Mouse (Mus musculus) megakaryocyte progenitor cell, adult 5-6 weeks (primary cell): Measurements from ENCODE around the gene Mmp9. TPM values are rescaled to one million over a fixed set of nuclear protein-coding genes. Genes with fewer than 3 reads are reported as not detected.

ENCODE experiments used
- ATAC-seq: replicated peaks from 2 replicates; pipeline ENCODE4 v1.8.0; 2016; ENCODE audit warnings: mild to moderate bottlenecking, moderate TSS enrichment, inconsistent platforms; ENCODE audit not compliant: poor library complexity
- total RNA-seq, 2 experiments: library from RNA; stranded (forward) in 1 of 2; stranded (reverse) in 1 of 2; fragments of 157-497, 149-512 nt in 1 of 2; fragments of 200-1000 nt in 1 of 2; gene quantifications; 2 replicates each; pipeline versions ENCODE4 v1.2.3 to v1.2.4; 2015 to 2017

Gene Mmp9
- total RNA-seq, 2 experiments from 2014 or later = 11.8 to 14.2 TPM

- no peak for ATAC-seq
Observed at GRCm38 (mm10) chr2:164986371-164987027, 45.9 kb downstream of the Mmp9 start.

GRCm38 (mm10) chr2:164988777-164989176, 48.2 kb downstream of the Mmp9 start:
- ATAC-seq = no peak

GRCm38 (mm10) chr2:164991111-164991510, 50.5 kb downstream of the Mmp9 start:
- no peak for ATAC-seq

GRCm38 (mm10) chr2:164991808-164992207, 51.2 kb downstream of the Mmp9 start:
- peak; percentile 77 for ATAC-seq

GRCm38 (mm10) chr2:164994156-164994555, 53.6 kb downstream of the Mmp9 start:
- no peak for ATAC-seq

GRCm38 (mm10) chr2:164994659-164995428, 54.3 kb downstream of the Mmp9 start:
- ATAC-seq = no peak

- no peak for ATAC-seq
Observed at GRCm38 (mm10) chr2:164995976-164996375, 55.4 kb downstream of the Mmp9 start.

GRCm38 (mm10) chr2:164996848-164997720, 56.5 kb downstream of the Mmp9 start:
- ATAC-seq = no peak

GRCm38 (mm10) chr2:164997721-164998428, 57.3 kb downstream of the Mmp9 start:
- no peak for ATAC-seq

- ATAC-seq = no peak
Observed at GRCm38 (mm10) chr2:165001958-165002357, 61.4 kb downstream of the Mmp9 start.

- ATAC-seq = no peak
Observed at GRCm38 (mm10) chr2:165003108-165003507, 62.5 kb downstream of the Mmp9 start.

GRCm38 (mm10) chr2:165004237-165004636, 63.7 kb downstream of the Mmp9 start:
- no peak for ATAC-seq

Other genes with a start within 250 kb of the Mmp9 start
- gene Spint4, start 242.3 kb upstream of the Mmp9 start, total RNA-seq (2015) = not detected in 2 replicates
- not detected in 2 replicates for gene Spint4, start 242.3 kb upstream of the Mmp9 start, total RNA-seq (2017)
- gene Spint5, start 225.5 kb upstream of the Mmp9 start, total RNA-seq (2015) = not detected in 2 replicates
- not detected in 2 replicates for gene Spint5, start 225.5 kb upstream of the Mmp9 start, total RNA-seq (2017)
- 0.20 and 0.29 TPM in 2 replicates for gene Wfdc3, start 194.8 kb upstream of the Mmp9 start, total RNA-seq (2015)
- gene Wfdc3, start 194.8 kb upstream of the Mmp9 start, total RNA-seq (2017) = 0.41 TPM in 1 of 2 replicates, not detected in the other
- 24.1 and 31.3 TPM in 2 replicates for gene Dnttip1, start 194.8 kb upstream of the Mmp9 start, total RNA-seq (2015)
- 32.0 and 38.4 TPM in 2 replicates for gene Dnttip1, start 194.8 kb upstream of the Mmp9 start, total RNA-seq (2017)
- 271 and 279 TPM in 2 replicates for gene Ube2c, start 170.9 kb upstream of the Mmp9 start, total RNA-seq (2015)
- 142 and 184 TPM in 2 replicates for gene Ube2c, start 170.9 kb upstream of the Mmp9 start, total RNA-seq (2017)
- gene Tnnc2, start 160.8 kb upstream of the Mmp9 start, total RNA-seq (2015) = not detected in 2 replicates
- gene Tnnc2, start 160.8 kb upstream of the Mmp9 start, total RNA-seq (2017) = not detected in 2 replicates
- 0.42 and 0.49 TPM in 2 replicates for gene Snx21, start 155.0 kb upstream of the Mmp9 start, total RNA-seq (2015)
- 0.37 and 0.88 TPM in 2 replicates for gene Snx21, start 155.0 kb upstream of the Mmp9 start, total RNA-seq (2017)
- 13.2 and 14.2 TPM in 2 replicates for gene Acot8, start 135.9 kb upstream of the Mmp9 start, total RNA-seq (2015)
- gene Acot8, start 135.9 kb upstream of the Mmp9 start, total RNA-seq (2017) = 22.2 and 26.4 TPM in 2 replicates
- gene Zswim3, start 135.7 kb upstream of the Mmp9 start, total RNA-seq (2015) = 4.3 and 6.7 TPM in 2 replicates
- gene Zswim3, start 135.7 kb upstream of the Mmp9 start, total RNA-seq (2017) = 2.5 and 2.8 TPM in 2 replicates
- gene Zswim1, start 118.1 kb upstream of the Mmp9 start, total RNA-seq (2015) = 6.3 and 9.0 TPM in 2 replicates
- gene Zswim1, start 118.1 kb upstream of the Mmp9 start, total RNA-seq (2017) = 3.1 and 4.4 TPM in 2 replicates
- gene Spata25, start 112.2 kb upstream of the Mmp9 start, total RNA-seq (2015) = not detected in 2 replicates
- not detected in 2 replicates for gene Spata25, start 112.2 kb upstream of the Mmp9 start, total RNA-seq (2017)
- 69.5 and 69.8 TPM in 2 replicates for gene Ctsa, start 107.9 kb upstream of the Mmp9 start, total RNA-seq (2015)
- 71.5 and 77.0 TPM in 2 replicates for gene Ctsa, start 107.9 kb upstream of the Mmp9 start, total RNA-seq (2017)
- 3.4 and 4.3 TPM in 2 replicates for gene Neurl2, start 107.3 kb upstream of the Mmp9 start, total RNA-seq (2015)
- 0.57 and 1.9 TPM in 2 replicates for gene Neurl2, start 107.3 kb upstream of the Mmp9 start, total RNA-seq (2017)
- gene Pltp, start 83.1 kb upstream of the Mmp9 start, total RNA-seq (2015) = 0.10 TPM in 1 of 2 replicates, not detected in the other
- not detected in 2 replicates for gene Pltp, start 83.1 kb upstream of the Mmp9 start, total RNA-seq (2017)
- 34.1 and 36.3 TPM in 2 replicates for gene Pcif1, start 61.5 kb upstream of the Mmp9 start, total RNA-seq (2015)
- 21.7 and 40.4 TPM in 2 replicates for gene Pcif1, start 61.5 kb upstream of the Mmp9 start, total RNA-seq (2017)
- 10.4 and 11.3 TPM in 2 replicates for gene Zfp335, start 29.0 kb upstream of the Mmp9 start, total RNA-seq (2015)
- gene Zfp335, start 29.0 kb upstream of the Mmp9 start, total RNA-seq (2017) = 6.8 and 8.2 TPM in 2 replicates
- gene Slc12a5, start 20.0 kb downstream of the Mmp9 start, total RNA-seq (2015) = 0.15 and 0.27 TPM in 2 replicates
- 0.51 and 0.96 TPM in 2 replicates for gene Slc12a5, start 20.0 kb downstream of the Mmp9 start, total RNA-seq (2017)
- 17.0 and 19.8 TPM in 2 replicates for gene Ncoa5, start 94.1 kb downstream of the Mmp9 start, total RNA-seq (2015)
- 31.2 and 40.9 TPM in 2 replicates for gene Ncoa5, start 94.1 kb downstream of the Mmp9 start, total RNA-seq (2017)
- gene Cd40, start 114.8 kb downstream of the Mmp9 start, total RNA-seq (2015) = 0.84 TPM in 1 of 2 replicates, not detected in the other
- gene Cd40, start 114.8 kb downstream of the Mmp9 start, total RNA-seq (2017) = 0.92 TPM in 1 of 2 replicates, not detected in the other
- not detected in 2 replicates for gene 1700025C18Rik, start 150.0 kb downstream of the Mmp9 start, total RNA-seq (2015)
- gene 1700025C18Rik, start 150.0 kb downstream of the Mmp9 start, total RNA-seq (2017) = not detected in 2 replicates